Mouse (Mus musculus): ENCODE measurements around the gene Rab26. TPM values are rescaled to one million over a fixed set of nuclear protein-coding genes. Genes with fewer than 3 reads are reported as not detected.
A peak's percentile ranks its signal among the peaks of the same experiment; 100 is the strongest.

The Rab26 gene
- polyA plus RNA-seq, 1 experiment from 2014 or later: 8.3 TPM

DNA sequence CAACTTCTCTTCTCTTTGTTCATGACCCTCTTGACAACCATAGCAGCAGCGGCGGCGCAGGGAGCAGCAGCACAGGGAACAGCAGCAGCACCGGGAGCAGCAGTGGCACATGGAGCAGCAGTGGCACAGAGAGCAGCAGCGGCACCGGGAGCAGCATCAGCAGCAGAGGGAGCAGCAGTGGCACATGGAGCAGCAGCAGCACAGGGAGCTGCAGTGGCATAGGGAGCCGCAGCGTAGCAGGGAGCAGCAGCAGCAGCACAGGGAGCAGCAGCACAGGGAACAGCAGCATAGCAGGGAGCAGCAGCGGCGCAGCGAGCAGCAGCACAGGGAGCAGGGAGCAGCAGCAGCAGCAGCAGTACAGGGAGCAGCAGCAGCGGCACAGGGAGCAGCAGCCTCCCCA is 10.6 kb upstream of the Rab26 start:
- WGBS: 20% methylated on average over 12 of the region's 12 CpGs
- H3K9ac ChIP-seq: no peak overlapping the region
- H3K4me2 ChIP-seq: no peak overlapping the region
- H3K36me3 ChIP-seq: no peaks in the 10 kb centered on the region
- H3K9me3 ChIP-seq: no peaks in the 10 kb centered on the region
- no peaks in the 10 kb centered on the region for H3K27me3 ChIP-seq (replicated peaks)
- ATAC-seq (ENCODE audit: insufficient read depth, low FRiP score, low read depth): no peak
- H3K4me3 ChIP-seq (replicated peaks): no peak overlapping the region
- H3K4me1 ChIP-seq: no peaks in the 10 kb centered on the region
- no peak overlapping the region for H3K27ac ChIP-seq

- Histone ChIP-seq H3K9me3 (no peaks in the 10 kb centered on the region), H3K36me3 (no peaks in the 10 kb centered on the region), H3K4me3 (replicated peaks) (no peak overlapping the region), H3K4me2 (no peak overlapping the region), H3K27ac (no peak overlapping the region), H3K9ac (no peak overlapping the region), H3K4me1 (no peaks in the 10 kb centered on the region), H3K27me3 (replicated peaks) (no peaks in the 10 kb centered on the region)
- peak; percentile 42; the same call in 1 of the 2 replicates for ATAC-seq (ENCODE audit: insufficient read depth, low FRiP score, low read depth)
- WGBS: 11% methylated on average over 3 of the region's 3 CpGs
These were observed 6.4 kb upstream of the Rab26 start for GRCm38 (mm10) chr17:24540375-24540774.

- ATAC-seq (ENCODE audit: insufficient read depth, low FRiP score, low read depth): no peak
- 72% methylated on average over 8 of the region's 8 CpGs for WGBS
- no peaks in the 10 kb centered on the region for H3K4me1 ChIP-seq
- H3K27ac ChIP-seq: no peak overlapping the region
- no peaks in the 10 kb centered on the region for H3K9me3 ChIP-seq
- no peaks in the 10 kb centered on the region for H3K36me3 ChIP-seq
- H3K27me3 ChIP-seq (replicated peaks): no peaks in the 10 kb centered on the region
- H3K4me3 ChIP-seq (replicated peaks): no peak overlapping the region
- no peak overlapping the region for H3K9ac ChIP-seq
- H3K4me2 ChIP-seq: no peak overlapping the region
These were observed 4.9 kb upstream of the Rab26 start for GRCm38 (mm10) chr17:24538950-24539349.

DNA sequence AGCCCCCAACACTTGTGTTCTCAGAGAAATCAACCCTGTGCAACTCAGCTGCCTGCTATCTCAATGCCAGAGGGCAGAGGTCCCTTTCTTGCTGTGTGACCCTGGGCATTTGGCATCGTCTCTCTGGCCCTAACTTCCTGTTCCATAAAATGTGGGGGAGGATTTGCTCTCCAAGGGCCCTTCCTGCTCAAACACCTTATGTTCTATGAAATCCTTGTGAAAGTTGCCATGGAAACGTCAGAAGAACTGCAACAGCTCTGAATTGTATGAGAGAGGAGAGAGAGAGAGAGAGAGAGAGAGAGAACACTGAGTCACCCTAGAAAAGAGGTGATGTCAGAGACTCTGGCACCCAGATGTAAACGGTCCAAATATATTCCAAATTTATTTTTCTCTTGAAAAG is 3.5 kb upstream of the Rab26 start:
- H3K27me3 ChIP-seq (replicated peaks): no peaks in the 10 kb centered on the region
- 0 out of 2 replicates have a peak overlapping the region, but pooled peaks have one; percentile 28 for H3K27ac ChIP-seq
- no peak overlapping the region for H3K4me3 ChIP-seq (replicated peaks)
- 36% methylated on average over 3 of the region's 3 CpGs for WGBS
- peaks cover 11% of the 10 kb centered on the region for H3K4me1 ChIP-seq
- no peaks in the 10 kb centered on the region for H3K36me3 ChIP-seq
- ATAC-seq (ENCODE audit: insufficient read depth, low FRiP score, low read depth): no peak
- no peaks in the 10 kb centered on the region for H3K9me3 ChIP-seq
- H3K9ac ChIP-seq: no peak overlapping the region
- no peak overlapping the region for H3K4me2 ChIP-seq

DNA sequence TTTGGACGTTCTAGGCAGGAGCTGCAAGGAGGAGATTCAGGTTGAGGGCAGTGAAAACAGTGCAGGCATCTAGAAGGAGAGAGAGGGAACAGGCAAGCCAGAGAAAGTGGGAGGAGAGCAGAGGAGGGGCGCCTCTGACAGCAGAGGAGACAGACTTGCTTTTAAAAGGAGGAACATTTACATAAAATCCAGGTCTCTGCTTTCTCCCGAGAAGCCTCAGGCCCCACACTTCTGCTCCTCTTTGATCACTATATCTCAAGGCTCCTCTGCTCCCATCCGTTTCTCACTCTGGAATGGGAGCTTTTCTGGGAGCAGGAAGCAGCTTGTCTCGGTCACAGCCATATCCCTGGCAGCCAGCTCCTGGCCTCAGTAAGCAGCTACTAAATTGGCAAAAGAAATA is 1.3 kb upstream of the Rab26 start:
- H3K27ac ChIP-seq: no peak overlapping the region
- peaks cover 22% of the 10 kb centered on the region for H3K4me1 ChIP-seq
- no peak overlapping the region for H3K4me3 ChIP-seq (replicated peaks)
- H3K9ac ChIP-seq: no peak overlapping the region
- H3K4me2 ChIP-seq: no peak overlapping the region
- no peaks in the 10 kb centered on the region for H3K36me3 ChIP-seq
- H3K9me3 ChIP-seq: no peaks in the 10 kb centered on the region
- WGBS: 38% methylated on average over 5 of the region's 5 CpGs
- no peaks in the 10 kb centered on the region for H3K27me3 ChIP-seq (replicated peaks)
- no peak for ATAC-seq (ENCODE audit: insufficient read depth, low FRiP score, low read depth)

GRCm38 (mm10) chr17:24533099-24533992 is 664 bp downstream of the Rab26 start:
- Histone ChIP-seq H3K4me1 (peaks cover 37% of the 10 kb centered on the region), H3K27ac (peak overlapping the region; percentile 52; the same call in 1 of the 2 replicates), H3K9ac (peak overlapping the region; percentile 20; the same call in 1 of the 2 replicates), H3K36me3 (no peaks in the 10 kb centered on the region), H3K4me2 (peak overlapping the region; percentile 84), H3K27me3 (replicated peaks) (no peaks in the 10 kb centered on the region), H3K4me3 (replicated peaks) (peak overlapping the region; percentile 38), H3K9me3 (no peaks in the 10 kb centered on the region)
- WGBS: 10% methylated on average over 53 of the region's 53 CpGs
- ATAC-seq (ENCODE audit: insufficient read depth, low FRiP score, low read depth): peak; percentile 81

DNA sequence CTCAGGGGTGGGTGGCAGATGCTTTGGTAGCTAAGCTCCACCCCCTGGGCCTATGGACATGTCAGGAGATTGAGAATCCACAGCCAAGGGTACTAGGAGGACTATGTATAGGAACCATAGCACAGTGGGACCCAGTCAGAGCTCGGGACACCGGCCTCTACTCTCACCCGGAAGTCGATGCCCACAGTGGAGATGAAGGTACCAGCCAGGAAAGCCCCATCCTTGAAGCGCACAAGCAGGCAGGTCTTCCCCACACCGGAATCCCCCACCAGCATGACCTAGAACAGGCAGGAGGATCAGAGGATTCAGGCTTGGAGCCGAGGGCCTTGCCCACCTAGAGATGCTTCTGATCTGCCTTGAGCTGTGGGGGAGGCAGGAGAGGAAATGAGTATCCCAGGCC is 2.0 kb downstream of the Rab26 start:
- WGBS: 77% methylated on average over 7 of the region's 7 CpGs
- no peaks in the 10 kb centered on the region for H3K9me3 ChIP-seq
- ATAC-seq (ENCODE audit: insufficient read depth, low FRiP score, low read depth): no peak
- no peak overlapping the region for H3K27ac ChIP-seq
- H3K4me1 ChIP-seq: peaks cover 37% of the 10 kb centered on the region
- H3K9ac ChIP-seq: no peak overlapping the region
- no peaks in the 10 kb centered on the region for H3K36me3 ChIP-seq
- H3K4me2 ChIP-seq: peak overlapping the region; percentile 84
- H3K27me3 ChIP-seq (replicated peaks): no peaks in the 10 kb centered on the region
- no peak overlapping the region; the same call in 1 of the 2 replicates for H3K4me3 ChIP-seq (replicated peaks)

DNA sequence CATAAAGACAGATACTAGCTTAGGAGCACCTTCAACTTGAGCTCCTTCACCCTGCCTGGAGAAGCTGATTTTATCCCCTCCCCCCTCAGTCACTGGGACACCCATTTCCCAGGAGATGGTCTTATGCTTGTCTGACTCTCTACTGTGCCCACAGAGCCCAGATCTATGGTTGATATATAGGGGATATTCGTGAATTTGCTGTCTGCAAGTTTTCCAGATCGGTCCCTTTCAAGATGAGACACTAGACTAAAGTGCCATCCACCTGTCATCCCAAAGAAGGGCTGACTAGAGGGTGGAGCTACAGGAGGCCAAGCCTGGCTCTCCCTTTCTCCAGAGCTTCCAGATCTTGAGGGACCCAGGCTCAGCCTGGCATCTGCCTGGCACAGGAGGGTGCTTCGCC is 2.9 kb downstream of the Rab26 start:
- Histone ChIP-seq H3K27ac (0 out of 2 replicates have a peak overlapping the region, but pooled peaks have one; percentile 14), H3K36me3 (no peaks in the 10 kb centered on the region), H3K9ac (no peak overlapping the region), H3K4me1 (peaks cover 44% of the 10 kb centered on the region), H3K9me3 (no peaks in the 10 kb centered on the region), H3K4me2 (no peak overlapping the region), H3K27me3 (replicated peaks) (no peaks in the 10 kb centered on the region), H3K4me3 (replicated peaks) (no peak overlapping the region)
- 50% methylated on average over 3 of the region's 3 CpGs for WGBS
- no peak for ATAC-seq (ENCODE audit: insufficient read depth, low FRiP score, low read depth)

DNA sequence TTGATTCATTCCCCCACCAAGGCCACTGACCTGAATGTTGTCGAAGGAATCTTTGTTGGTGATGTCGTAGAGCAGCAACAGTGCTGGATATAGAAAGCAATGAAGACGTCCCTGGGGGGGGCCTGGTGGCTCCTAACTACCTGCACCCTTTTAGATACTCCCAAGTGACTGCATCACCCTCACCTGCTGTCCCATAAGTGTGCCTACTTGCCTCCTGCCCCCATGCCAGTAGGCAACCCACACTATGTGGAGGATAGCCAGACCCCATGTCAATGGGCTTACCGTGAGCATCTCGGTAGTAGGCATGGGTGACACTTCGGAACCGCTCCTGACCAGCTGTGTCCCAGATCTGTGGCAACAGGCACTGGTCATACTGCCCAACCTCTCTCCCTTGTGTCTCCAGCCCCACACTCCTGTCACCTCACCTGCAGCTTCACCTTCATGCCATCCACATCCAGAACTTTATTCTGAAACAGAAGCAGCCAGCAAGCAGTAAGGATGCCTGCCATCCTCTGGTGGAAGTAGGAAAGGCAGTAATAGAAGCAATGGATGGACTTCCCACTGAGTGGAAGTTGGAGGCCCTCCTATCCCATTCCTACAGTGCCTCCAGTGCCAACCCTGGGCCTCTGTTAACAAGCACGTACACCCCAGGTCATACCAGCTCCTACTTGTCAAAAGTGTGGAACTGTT is 3.5 kb downstream of the Rab26 start:
- peak overlapping the region; percentile 70 for H3K4me3 ChIP-seq (replicated peaks)
- H3K27ac ChIP-seq: peak overlapping the region; percentile 14; the same call in 1 of the 2 replicates
- H3K36me3 ChIP-seq: no peaks in the 10 kb centered on the region
- peak overlapping the region; percentile 70 for H3K4me2 ChIP-seq
- no peaks in the 10 kb centered on the region for H3K27me3 ChIP-seq (replicated peaks)
- WGBS: 37% methylated on average over 8 of the region's 8 CpGs
- no peak for ATAC-seq (ENCODE audit: insufficient read depth, low FRiP score, low read depth)
- no peaks in the 10 kb centered on the region for H3K9me3 ChIP-seq
- H3K4me1 ChIP-seq: peaks cover 47% of the 10 kb centered on the region
- H3K9ac ChIP-seq: no peak overlapping the region

- no peak for ATAC-seq (ENCODE audit: insufficient read depth, low FRiP score, low read depth)
- H3K36me3 ChIP-seq: no peaks in the 10 kb centered on the region
- H3K9ac ChIP-seq: peak overlapping the region; percentile 37; the same call in 1 of the 2 replicates
- H3K9me3 ChIP-seq: no peaks in the 10 kb centered on the region
- H3K4me3 ChIP-seq (replicated peaks): peak overlapping the region; percentile 70
- H3K4me1 ChIP-seq: peaks cover 47% of the 10 kb centered on the region
- H3K4me2 ChIP-seq: peak overlapping the region; percentile 70
- H3K27ac ChIP-seq: peak overlapping the region; percentile 64
- no peaks in the 10 kb centered on the region for H3K27me3 ChIP-seq (replicated peaks)
- WGBS: 31% methylated on average over 5 of the region's 5 CpGs
These were observed 4.1 kb downstream of the Rab26 start for GRCm38 (mm10) chr17:24529883-24530282.

DNA sequence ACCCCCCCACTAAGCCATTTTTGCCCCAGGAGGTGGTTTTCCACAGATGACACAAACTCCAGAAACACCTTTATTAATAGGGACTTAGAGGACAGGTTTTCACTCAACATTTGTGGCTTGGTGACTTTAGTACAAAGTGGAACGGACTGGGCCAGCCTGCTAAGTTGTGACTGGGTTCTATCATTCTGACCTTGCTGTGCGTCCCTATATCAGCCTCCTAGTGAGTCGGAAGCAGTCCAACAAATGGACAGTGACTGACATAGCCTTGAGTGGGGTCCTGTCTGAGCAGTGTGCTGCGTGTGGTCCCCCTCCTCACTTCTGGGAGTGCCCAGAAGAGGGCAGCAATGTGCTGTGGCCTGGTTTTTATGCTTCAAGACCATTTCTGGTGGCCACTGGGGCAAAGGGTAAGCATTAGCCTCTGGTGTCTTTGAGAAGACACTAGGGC is 5.0 kb downstream of the Rab26 start:
- H3K36me3 ChIP-seq: no peaks in the 10 kb centered on the region
- ATAC-seq (ENCODE audit: insufficient read depth, low FRiP score, low read depth): no peak
- H3K27ac ChIP-seq: peak overlapping the region; percentile 64
- peak overlapping the region; percentile 70 for H3K4me3 ChIP-seq (replicated peaks)
- H3K9me3 ChIP-seq: no peaks in the 10 kb centered on the region
- H3K4me1 ChIP-seq: peaks cover 47% of the 10 kb centered on the region
- peak overlapping the region; percentile 70 for H3K4me2 ChIP-seq
- WGBS: 0% methylated on average over 4 of the region's 4 CpGs
- H3K9ac ChIP-seq: peak overlapping the region; percentile 37
- no peaks in the 10 kb centered on the region for H3K27me3 ChIP-seq (replicated peaks)

GRCm38 (mm10) chr17:24528560-24528918 is 5.5 kb downstream of the Rab26 start:
- WGBS: 1% methylated on average over 8 of the region's 8 CpGs
- Histone ChIP-seq H3K27me3 (replicated peaks) (no peaks in the 10 kb centered on the region), H3K4me3 (replicated peaks) (peak overlapping the region; percentile 70), H3K4me1 (peaks cover 46% of the 10 kb centered on the region), H3K36me3 (no peaks in the 10 kb centered on the region), H3K27ac (peak overlapping the region; percentile 64), H3K4me2 (peak overlapping the region; percentile 70), H3K9ac (peak overlapping the region; percentile 37), H3K9me3 (no peaks in the 10 kb centered on the region)
- no peak for ATAC-seq (ENCODE audit: insufficient read depth, low FRiP score, low read depth)
